Mouse (Mus musculus): Measurements from ENCODE around the gene 1700017N19Rik. TPM values are rescaled to one million over a fixed set of nuclear protein-coding genes. Genes with fewer than 3 reads are reported as not detected.

Gene 1700017N19Rik
- polyA plus RNA-seq, 1 experiment from 2014 or later, result not detected

Other genes with a start within 250 kb of the 1700017N19Rik start
- not detected in 2 replicates for gene Gm4302, start 249.6 kb upstream of the 1700017N19Rik start, polyA plus RNA-seq (2016; fragmentation: Nextera tagmentation; extraction: Ambion mirVana)
- gene Gm4303, start 244.5 kb upstream of the 1700017N19Rik start, polyA plus RNA-seq (2016; fragmentation: Nextera tagmentation; extraction: Ambion mirVana), result not detected in 2 replicates
- gene Gm4305, start 239.4 kb upstream of the 1700017N19Rik start, polyA plus RNA-seq (2016; fragmentation: Nextera tagmentation; extraction: Ambion mirVana), result not detected in 2 replicates
- gene Gm4307, start 229.1 kb upstream of the 1700017N19Rik start, polyA plus RNA-seq (2016; fragmentation: Nextera tagmentation; extraction: Ambion mirVana), result not detected in 2 replicates
- gene Gm4312, start 207.9 kb upstream of the 1700017N19Rik start, polyA plus RNA-seq (2016; fragmentation: Nextera tagmentation; extraction: Ambion mirVana), result not detected in 2 replicates
- gene Tmtc3, start 103.1 kb upstream of the 1700017N19Rik start, polyA plus RNA-seq (2016; fragmentation: Nextera tagmentation; extraction: Ambion mirVana), result 17.2 and 19.2 TPM in 2 replicates
- gene Cep290, start 102.9 kb upstream of the 1700017N19Rik start, polyA plus RNA-seq (2016; fragmentation: Nextera tagmentation; extraction: Ambion mirVana), result 8.1 and 8.8 TPM in 2 replicates
- gene 4930430F08Rik, start 61 bp upstream of the 1700017N19Rik start, polyA plus RNA-seq (2016; fragmentation: Nextera tagmentation; extraction: Ambion mirVana), result 10.5 and 12.7 TPM in 2 replicates